Mouse (Mus musculus): ENCODE data around the gene Olfr317. TPM values are rescaled to one million over a fixed set of nuclear protein-coding genes. Genes with fewer than 3 reads are reported as not detected.

Olfr317 gene
- polyA plus RNA-seq, 1 experiment from 2014 or later: not detected

DNA sequence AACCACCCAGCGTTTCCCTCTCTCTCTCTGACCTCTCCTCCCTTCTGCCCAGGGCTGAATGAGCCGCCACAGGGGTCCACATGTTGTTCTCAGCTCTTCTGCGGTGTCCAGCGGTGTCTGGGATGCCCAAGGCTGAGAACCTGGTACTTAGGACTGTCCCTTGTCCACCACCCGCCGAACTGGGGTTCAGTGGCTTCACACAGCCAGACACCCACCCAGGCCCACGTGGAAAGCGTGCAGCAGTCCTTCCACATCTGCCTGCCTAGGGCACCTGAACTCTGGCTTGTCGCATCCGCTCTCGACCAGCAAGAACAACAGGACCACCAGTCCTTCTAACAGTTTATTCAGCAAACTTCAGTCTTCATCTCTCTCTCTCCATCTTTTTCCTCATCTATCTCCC is 29.9 kb downstream of the Olfr317 start:
- Histone ChIP-seq H3K4me1 (replicated peaks; ENCODE audit: control insufficient read depth, insufficient read depth, low read length) (no peaks in the 10 kb centered on the region), H3K36me3 (ENCODE audit: control insufficient read depth, insufficient read depth) (no peaks in the 10 kb centered on the region), H3K4me3 (ENCODE audit: low read depth, low read length) (no peak overlapping the region), H3K9me3 (ENCODE audit: control insufficient read depth) (no peaks in the 10 kb centered on the region), H3K27ac (ENCODE audit: low read depth, low read length) (no peak overlapping the region), H3K4me2 (replicated peaks; ENCODE audit: low read depth) (no peak overlapping the region), H3K27me3 (replicated peaks; ENCODE audit: control insufficient read depth, insufficient read depth, low read length) (no peaks in the 10 kb centered on the region), H3K9ac (ENCODE audit: low read depth, low read length) (no peak overlapping the region)
- WGBS: 79% methylated on average over 11 of the region's 11 CpGs
- ATAC-seq: no peak
- TF ChIP-seq CTCF (IDR thresholded peaks at IDR 0.05; ENCODE audit: low read depth): no peak

DNA sequence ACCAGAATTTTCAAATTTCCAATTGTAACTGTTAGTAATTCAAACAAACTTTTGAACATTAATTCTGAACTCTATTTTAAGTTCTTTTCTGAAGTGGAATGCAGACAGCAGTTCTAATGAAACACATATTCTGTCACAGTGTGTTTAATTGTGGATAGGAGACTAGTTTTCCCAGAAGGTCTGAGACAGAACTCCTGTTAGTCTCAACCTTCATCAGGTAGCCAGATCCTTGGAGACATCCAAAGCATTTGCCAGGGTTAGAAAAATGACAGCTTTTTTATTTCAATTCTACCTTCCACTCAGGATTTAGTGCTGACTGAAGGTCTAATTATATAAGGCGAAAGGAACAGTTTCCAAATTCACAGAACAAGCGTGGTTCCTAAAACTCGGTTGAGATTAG is 40.1 kb downstream of the Olfr317 start, which contains the start of gene Olfr319:
Olfr319 (plus strand) TSS at position 301 of the 400 bp plus-strand sequence.
- no peak for TF ChIP-seq CTCF (IDR thresholded peaks at IDR 0.05; ENCODE audit: low read depth)
- no peaks in the 10 kb centered on the region for H3K36me3 ChIP-seq (ENCODE audit: control insufficient read depth, insufficient read depth)
- no peak within 1 kb of the TSS for H3K27ac ChIP-seq (ENCODE audit: low read depth, low read length)
- WGBS: 78% methylated on average over 3 of the region's 3 CpGs
- H3K9ac ChIP-seq (ENCODE audit: low read depth, low read length): no peak within 1 kb of the TSS
- no peak for ATAC-seq
- no peak within 1 kb of the TSS for H3K4me3 ChIP-seq (ENCODE audit: low read depth, low read length)
- H3K4me2 ChIP-seq (replicated peaks; ENCODE audit: low read depth): no peak within 1 kb of the TSS
- no peaks in the 10 kb centered on the region for H3K9me3 ChIP-seq (ENCODE audit: control insufficient read depth)
- H3K4me1 ChIP-seq (replicated peaks; ENCODE audit: control insufficient read depth, insufficient read depth, low read length): no peaks in the 10 kb centered on the region
- H3K27me3 ChIP-seq (replicated peaks; ENCODE audit: control insufficient read depth, insufficient read depth, low read length): no peaks in the 10 kb centered on the region

Other genes starting within 250 kb of the Olfr317 start
- not detected in 2 replicates for gene Olfr332, start 246.7 kb downstream of the Olfr317 start, polyA plus RNA-seq (2015; fragmentation: Nextera tagmentation; extraction: Ambion mirVana)
- not detected in 2 replicates for gene Olfr331, start 236.6 kb downstream of the Olfr317 start, polyA plus RNA-seq (2015; fragmentation: Nextera tagmentation; extraction: Ambion mirVana)
- not detected in 2 replicates for gene Olfr330, start 204.4 kb downstream of the Olfr317 start, polyA plus RNA-seq (2015; fragmentation: Nextera tagmentation; extraction: Ambion mirVana)
- not detected in 2 replicates for gene Olfr329-ps, start 192.8 kb downstream of the Olfr317 start, polyA plus RNA-seq (2015; fragmentation: Nextera tagmentation; extraction: Ambion mirVana)
- gene Olfr328, start 183.6 kb downstream of the Olfr317 start, polyA plus RNA-seq (2015; fragmentation: Nextera tagmentation; extraction: Ambion mirVana): not detected in 2 replicates
- gene Olfr224, start 168.7 kb downstream of the Olfr317 start, polyA plus RNA-seq (2015; fragmentation: Nextera tagmentation; extraction: Ambion mirVana): not detected in 2 replicates
- not detected in 2 replicates for gene Olfr325, start 161.5 kb downstream of the Olfr317 start, polyA plus RNA-seq (2015; fragmentation: Nextera tagmentation; extraction: Ambion mirVana)
- gene Olfr324, start 144.1 kb downstream of the Olfr317 start, polyA plus RNA-seq (2015; fragmentation: Nextera tagmentation; extraction: Ambion mirVana): not detected in 2 replicates
- gene 2210407C18Rik, start 123.1 kb downstream of the Olfr317 start, polyA plus RNA-seq (2015; fragmentation: Nextera tagmentation; extraction: Ambion mirVana): 24.5 and 49.3 TPM in 2 replicates
- gene Olfr323, start 108.7 kb downstream of the Olfr317 start, polyA plus RNA-seq (2015; fragmentation: Nextera tagmentation; extraction: Ambion mirVana): not detected in 2 replicates
- not detected in 2 replicates for gene Trim58, start 98.7 kb downstream of the Olfr317 start, polyA plus RNA-seq (2015; fragmentation: Nextera tagmentation; extraction: Ambion mirVana)
- not detected in 2 replicates for gene Olfr322, start 80.4 kb downstream of the Olfr317 start, polyA plus RNA-seq (2015; fragmentation: Nextera tagmentation; extraction: Ambion mirVana)
- gene Olfr320, start 58.1 kb downstream of the Olfr317 start, polyA plus RNA-seq (2015; fragmentation: Nextera tagmentation; extraction: Ambion mirVana): not detected in 2 replicates
- not detected in 2 replicates for gene Olfr319, start 40.0 kb downstream of the Olfr317 start, polyA plus RNA-seq (2015; fragmentation: Nextera tagmentation; extraction: Ambion mirVana)
- not detected in 2 replicates for gene Olfr318, start 15.2 kb downstream of the Olfr317 start, polyA plus RNA-seq (2015; fragmentation: Nextera tagmentation; extraction: Ambion mirVana)
- gene Olfr316, start 13.5 kb upstream of the Olfr317 start, polyA plus RNA-seq (2015; fragmentation: Nextera tagmentation; extraction: Ambion mirVana): not detected in 2 replicates
- gene Olfr315, start 34.0 kb upstream of the Olfr317 start, polyA plus RNA-seq (2015; fragmentation: Nextera tagmentation; extraction: Ambion mirVana): not detected in 2 replicates
- not detected in 2 replicates for gene Olfr314, start 43.7 kb upstream of the Olfr317 start, polyA plus RNA-seq (2015; fragmentation: Nextera tagmentation; extraction: Ambion mirVana)
- gene Fam183b, start 62.7 kb upstream of the Olfr317 start, polyA plus RNA-seq (2015; fragmentation: Nextera tagmentation; extraction: Ambion mirVana): 1.9 and 4.1 TPM in 2 replicates
- gene Olfr313, start 75.8 kb upstream of the Olfr317 start, polyA plus RNA-seq (2015; fragmentation: Nextera tagmentation; extraction: Ambion mirVana): not detected in 2 replicates
- not detected in 2 replicates for gene Olfr312, start 90.0 kb upstream of the Olfr317 start, polyA plus RNA-seq (2015; fragmentation: Nextera tagmentation; extraction: Ambion mirVana)
- not detected in 2 replicates for gene Olfr311, start 100.0 kb upstream of the Olfr317 start, polyA plus RNA-seq (2015; fragmentation: Nextera tagmentation; extraction: Ambion mirVana)
- 1.6 and 1.9 TPM in 2 replicates for gene Gm12258, start 107.9 kb upstream of the Olfr317 start, polyA plus RNA-seq (2015; fragmentation: Nextera tagmentation; extraction: Ambion mirVana)
- gene 2810021J22Rik, start 128.0 kb upstream of the Olfr317 start, polyA plus RNA-seq (2015; fragmentation: Nextera tagmentation; extraction: Ambion mirVana): 1.9 and 2.1 TPM in 2 replicates
- gene Zfp39, start 165.0 kb upstream of the Olfr317 start, polyA plus RNA-seq (2015; fragmentation: Nextera tagmentation; extraction: Ambion mirVana): 1.5 and 1.6 TPM in 2 replicates
- not detected in 2 replicates for gene Btnl10, start 178.7 kb upstream of the Olfr317 start, polyA plus RNA-seq (2015; fragmentation: Nextera tagmentation; extraction: Ambion mirVana)
- 113 and 117 TPM in 2 replicates for gene Rnf187, start 199.7 kb upstream of the Olfr317 start, polyA plus RNA-seq (2015; fragmentation: Nextera tagmentation; extraction: Ambion mirVana)
- gene Hist3h2ba, start 209.7 kb upstream of the Olfr317 start, polyA plus RNA-seq (2015; fragmentation: Nextera tagmentation; extraction: Ambion mirVana): 6.9 and 7.8 TPM in 2 replicates
- gene Hist3h2a, start 215.5 kb upstream of the Olfr317 start, polyA plus RNA-seq (2015; fragmentation: Nextera tagmentation; extraction: Ambion mirVana): 15.8 and 16.7 TPM in 2 replicates
- gene Trim17, start 215.5 kb upstream of the Olfr317 start, polyA plus RNA-seq (2015; fragmentation: Nextera tagmentation; extraction: Ambion mirVana): 0.08 and 0.12 TPM in 2 replicates
- gene Trim11, start 238.9 kb upstream of the Olfr317 start, polyA plus RNA-seq (2015; fragmentation: Nextera tagmentation; extraction: Ambion mirVana): 8.9 and 9.7 TPM in 2 replicates